Mouse (Mus musculus) erythroblast, embryonic 14.5 days (primary cell): ENCODE results near the gene Mfsd12. TPM values are rescaled to one million over a fixed set of nuclear protein-coding genes. Genes with fewer than 3 reads are reported as not detected.

Experiments used
- H3K27me3 ChIP-seq: 2 replicates; pipeline ENCODE4 v1.6.1; 2012; ENCODE audit warnings: inconsistent platforms; ENCODE audit not compliant: control insufficient read depth
- H3K36me3 ChIP-seq: 2 replicates; pipeline ENCODE4 v1.6.1; 2012; ENCODE audit warnings: mild to moderate bottlenecking, inconsistent platforms; ENCODE audit not compliant: control insufficient read depth
- H3K4me1 ChIP-seq: 2 replicates; pipeline ENCODE4 v1.6.1; 2012; ENCODE audit warnings: inconsistent platforms; ENCODE audit not compliant: control insufficient read depth
- H3K4me3 ChIP-seq: replicated peaks from 2 replicates; pipeline ENCODE3; 2012; ENCODE audit warnings: moderate library complexity, mild to moderate bottlenecking, inconsistent platforms
- H3K9me3 ChIP-seq: 2 replicates; pipeline ENCODE4 v1.6.1; 2012; ENCODE audit warnings: low read length, inconsistent platforms, mixed read lengths; ENCODE audit not compliant: control insufficient read depth
- GATA1 ChIP-seq: IDR thresholded peaks from 2 replicates; pipeline ENCODE4 v1.6.1; 2012; ENCODE audit warnings: low read length, inconsistent platforms, mixed read lengths
- TAL1 ChIP-seq: IDR thresholded peaks from 3 replicates; pipeline ENCODE4 v1.6.1; 2012; ENCODE audit warnings: low read length, inconsistent platforms, mixed read lengths
- polyA plus RNA-seq: library from polyadenylated mRNA; stranded (reverse); fragments of >175 nt; gene quantifications from 2 replicates; pipeline ENCODE4 v1.2.3, GENCODE M21; 2012

Mfsd12 gene
- polyA plus RNA-seq: 6.7 and 7.2 TPM in 2 replicates

- H3K9me3 ChIP-seq: no peaks in the 10 kb centered on the region
- H3K27me3 ChIP-seq: no peaks in the 10 kb centered on the region
- H3K4me1 ChIP-seq: peaks cover 87% of the 10 kb centered on the region
- peak within 1 kb of the TSS; percentile 86 for H3K4me3 ChIP-seq
- peaks cover 35% of the 10 kb centered on the region for H3K36me3 ChIP-seq
- TF ChIP-seq GATA1 (no peak), TAL1 (no peak)
Observed at GRCm38 (mm10) chr10:81356991-81357844, at the start of gene Mfsd12. Gene Mfsd12 (plus strand): TSS chr10:81357491.

GRCm38 (mm10) chr10:81309571-81309970 is 47.7 kb upstream of the Mfsd12 start:
- H3K4me1 ChIP-seq: peaks cover 14% of the 10 kb centered on the region
- H3K9me3 ChIP-seq: no peaks in the 10 kb centered on the region

GRCm38 (mm10) chr10:81313581-81313980 is 43.7 kb upstream of the Mfsd12 start:
- peaks cover 94% of the 10 kb centered on the region for H3K36me3 ChIP-seq
- H3K27me3 ChIP-seq: no peaks in the 10 kb centered on the region
- no peak for TF ChIP-seq TAL1
- TF ChIP-seq GATA1: no peak
- no peaks in the 10 kb centered on the region for H3K9me3 ChIP-seq
- H3K4me3 ChIP-seq: no peak overlapping the region
- peaks cover 39% of the 10 kb centered on the region for H3K4me1 ChIP-seq

More at GRCm38 (mm10) chr10:81309571-81309970, 47.7 kb upstream of the Mfsd12 start:
- TF ChIP-seq GATA1 (no peak), TAL1 (no peak)
- H3K27me3 ChIP-seq: no peaks in the 10 kb centered on the region
- H3K36me3 ChIP-seq: peaks cover 94% of the 10 kb centered on the region
- no peak overlapping the region for H3K4me3 ChIP-seq

GRCm38 (mm10) chr10:81314201-81314600 is 43.1 kb upstream of the Mfsd12 start:
- Histone ChIP-seq H3K4me3 (no peak overlapping the region), H3K27me3 (no peaks in the 10 kb centered on the region), H3K9me3 (no peaks in the 10 kb centered on the region), H3K36me3 (peaks cover 93% of the 10 kb centered on the region), H3K4me1 (peaks cover 45% of the 10 kb centered on the region)
- no peak for TF ChIP-seq TAL1
- no peak for TF ChIP-seq GATA1

GRCm38 (mm10) chr10:81315587-81315986 is 41.7 kb upstream of the Mfsd12 start:
- no peaks in the 10 kb centered on the region for H3K27me3 ChIP-seq
- H3K9me3 ChIP-seq: no peaks in the 10 kb centered on the region
- no peak overlapping the region for H3K4me3 ChIP-seq
- peaks cover 58% of the 10 kb centered on the region for H3K4me1 ChIP-seq
- peaks cover 79% of the 10 kb centered on the region for H3K36me3 ChIP-seq
- no peak for TF ChIP-seq TAL1
- no peak for TF ChIP-seq GATA1

- H3K36me3 ChIP-seq: peaks cover 70% of the 10 kb centered on the region
- H3K27me3 ChIP-seq: no peaks in the 10 kb centered on the region
- no peaks in the 10 kb centered on the region for H3K9me3 ChIP-seq
- H3K4me1 ChIP-seq: peaks cover 60% of the 10 kb centered on the region
- peak overlapping the region; percentile 47 for H3K4me3 ChIP-seq
- TF ChIP-seq GATA1 (no peak), TAL1 (no peak)
Observed at GRCm38 (mm10) chr10:81316338-81317060, 40.8 kb upstream of the Mfsd12 start.

- H3K9me3 ChIP-seq: no peaks in the 10 kb centered on the region
- H3K27me3 ChIP-seq: no peaks in the 10 kb centered on the region
- H3K4me3 ChIP-seq: peak overlapping the region; percentile 47
- H3K4me1 ChIP-seq: peaks cover 67% of the 10 kb centered on the region
- TF ChIP-seq GATA1 (no peak), TAL1 (no peak)
- peaks cover 68% of the 10 kb centered on the region for H3K36me3 ChIP-seq
Observed at GRCm38 (mm10) chr10:81317273-81317672, 40.0 kb upstream of the Mfsd12 start.

GRCm38 (mm10) chr10:81318589-81319329 is 38.5 kb upstream of the Mfsd12 start:
- Histone ChIP-seq H3K36me3 (peaks cover 68% of the 10 kb centered on the region), H3K9me3 (no peaks in the 10 kb centered on the region), H3K27me3 (no peaks in the 10 kb centered on the region), H3K4me3 (no peak overlapping the region), H3K4me1 (peaks cover 78% of the 10 kb centered on the region)
- TF ChIP-seq GATA1 (no peak), TAL1 (no peak)
